Mouse (Mus musculus) small intestine, adult 2 months (tissue): ENCODE measurements around the gene Osm.

ENCODE experiments used
- CTCF ChIP-seq: fragments of 200-500 bp; IDR thresholded peaks from 2 replicates; pipeline ENCODE4 v1.5.1; 2012; ENCODE audit warnings: low read depth, mild to moderate bottlenecking, control low read depth, inconsistent platforms, low read length, moderate library complexity, mixed read lengths; ENCODE audit not compliant: insufficient replicate concordance, insufficient read length; ENCODE audit errors: extremely low read depth
- POLR2A ChIP-seq: fragments of 200-500 bp; IDR thresholded peaks from 2 replicates; pipeline ENCODE4 v1.6.1; 2012; ENCODE audit warnings: low read depth, mild to moderate bottlenecking, control low read depth, inconsistent platforms, low read length, moderate library complexity

- TF ChIP-seq CTCF, result no peak
- no peak for TF ChIP-seq POLR2A
Measured at GRCm38 (mm10) chr11:4247201-4247959, 11.2 kb downstream of the Osm start.
